Mouse (Mus musculus) limb, embryonic 11.5 days (tissue): ENCODE measurements at regions not wholly inside any gene's neighbourhood (a gene's known extent, or its start where the extent isn't known, plus 50 kb on each side); places are given as distances from the start of the nearest gene placed in this dataset.

Experiments used
- ATAC-seq: fragments of 200-750 bp; cut with Nextera tagmentation; 2 replicates; pipeline ENCODE4 v1.8.0; 2017; ENCODE audit warnings: low read depth; ENCODE audit not compliant: insufficient number of reproducible peaks, low FRiP score, low TSS enrichment
- DNase-seq: peaks from one replicate; pipeline ENCODE4 v3.0.0-alpha.2; 2015; ENCODE audit warnings: low spot score
- H3K27ac ChIP-seq: fragments of 300-500 bp; sonication (generic); replicated peaks from 2 replicates; pipeline ENCODE4 v1.5.1; 2014; ENCODE audit warnings: low read depth, mild to moderate bottlenecking, low read length
- H3K27me3 ChIP-seq: fragments of 300-500 bp; sonication (generic); 2 replicates; pipeline ENCODE4 v1.6.1; 2014; ENCODE audit warnings: mild to moderate bottlenecking, low read length, mixed read lengths; ENCODE audit not compliant: control insufficient read depth, insufficient read depth
- H3K36me3 ChIP-seq: fragments of 300-500 bp; sonication (generic); 2 replicates; pipeline ENCODE4 v1.6.1; 2014; ENCODE audit warnings: mild to moderate bottlenecking, low read length, moderate library complexity, mixed read lengths; ENCODE audit not compliant: control insufficient read depth, insufficient read depth
- H3K4me1 ChIP-seq: fragments of 300-500 bp; sonication (generic); 2 replicates; pipeline ENCODE4 v1.6.1; 2014; ENCODE audit warnings: low read length, mixed read lengths; ENCODE audit not compliant: control insufficient read depth, insufficient read depth
- H3K4me2 ChIP-seq: fragments of 300-500 bp; sonication (generic); 2 replicates; pipeline ENCODE4 v1.6.1; 2014; ENCODE audit warnings: low read depth, mild to moderate bottlenecking, moderate library complexity; ENCODE audit not compliant: severe bottlenecking
- H3K4me3 ChIP-seq: fragments of 300-500 bp; sonication (generic); 2 replicates; pipeline ENCODE4 v1.5.1; 2014; ENCODE audit warnings: low read depth, low read length
- H3K9ac ChIP-seq: fragments of 300-500 bp; sonication (generic); 2 replicates; pipeline ENCODE4 v1.6.1; 2014; ENCODE audit warnings: mild to moderate bottlenecking, low read length
- H3K9me3 ChIP-seq: fragments of 300-500 bp; sonication (generic); 2 replicates; pipeline ENCODE4 v1.6.1; 2016; ENCODE audit warnings: low read length; ENCODE audit not compliant: control insufficient read depth
- WGBS: fragments of 180-500 bp; shearing (Covaris S2); extraction: QIAGEN DNeasy Blood & Tissue Kit; methylation state at CpG from one replicate; pipeline ENCODE4 v1.1.7; 2014; 5-methylcytosine and 5-hydroxymethylcytosine counted together

GRCm38 (mm10) chr1:71472691-71473090 is 58.0 kb upstream of the Abca12 start:
- no peaks in the 10 kb centered on the region for H3K9me3 ChIP-seq
- no peak overlapping the region for H3K4me2 ChIP-seq
- H3K4me3 ChIP-seq = no peak overlapping the region
- no peaks in the 10 kb centered on the region for H3K36me3 ChIP-seq
- ATAC-seq = no peak
- DNase-seq = no peak
- H3K4me1 ChIP-seq = no peaks in the 10 kb centered on the region
- no peak overlapping the region for H3K27ac ChIP-seq
- H3K27me3 ChIP-seq = no peaks in the 10 kb centered on the region
- no peak overlapping the region for H3K9ac ChIP-seq

GRCm38 (mm10) chr1:71483149-71483548 is 68.4 kb upstream of the Abca12 start:
- no peak overlapping the region for H3K4me2 ChIP-seq
- H3K9ac ChIP-seq = no peak overlapping the region
- no peak overlapping the region for H3K4me3 ChIP-seq
- no peaks in the 10 kb centered on the region for H3K36me3 ChIP-seq
- no peaks in the 10 kb centered on the region for H3K4me1 ChIP-seq
- ATAC-seq (no peak), DNase-seq (no peak)
- WGBS = 95% methylated on average over 4 of the region's 4 CpGs
- H3K27ac ChIP-seq = no peak overlapping the region
- H3K27me3 ChIP-seq = no peaks in the 10 kb centered on the region
- H3K9me3 ChIP-seq = no peaks in the 10 kb centered on the region

- no peaks in the 10 kb centered on the region for H3K27me3 ChIP-seq
- no peak overlapping the region for H3K9ac ChIP-seq
- no peaks in the 10 kb centered on the region for H3K9me3 ChIP-seq
- no peak overlapping the region for H3K4me2 ChIP-seq
- H3K4me3 ChIP-seq = no peak overlapping the region
- H3K36me3 ChIP-seq = no peaks in the 10 kb centered on the region
- ATAC-seq = no peak
- 85% methylated on average over 4 of the region's 4 CpGs for WGBS
- no peaks in the 10 kb centered on the region for H3K4me1 ChIP-seq
- no peak overlapping the region for H3K27ac ChIP-seq
- DNase-seq = no peak
Measured at GRCm38 (mm10) chr1:71494576-71494975, 62.4 kb upstream of the Atic start.

- H3K4me3 ChIP-seq = no peak overlapping the region
- no peak overlapping the region for H3K27ac ChIP-seq
- DNase-seq (peak; percentile 36), ATAC-seq (no peak)
- no peak overlapping the region for H3K9ac ChIP-seq
- H3K36me3 ChIP-seq = no peaks in the 10 kb centered on the region
- H3K4me1 ChIP-seq = no peaks in the 10 kb centered on the region
- 7% methylated on average over 5 of the region's 5 CpGs for WGBS
- H3K4me2 ChIP-seq = no peak overlapping the region
- H3K27me3 ChIP-seq = no peaks in the 10 kb centered on the region
- no peaks in the 10 kb centered on the region for H3K9me3 ChIP-seq
Measured at GRCm38 (mm10) chr1:71505898-71506297, 51.1 kb upstream of the Atic start.

GRCm38 (mm10) chr1:71506534-71506933 is 50.4 kb upstream of the Atic start:
- Histone ChIP-seq H3K36me3 (no peaks in the 10 kb centered on the region), H3K9me3 (no peaks in the 10 kb centered on the region), H3K9ac (no peak overlapping the region), H3K4me1 (no peaks in the 10 kb centered on the region), H3K27ac (no peak overlapping the region), H3K4me2 (no peak overlapping the region), H3K27me3 (no peaks in the 10 kb centered on the region), H3K4me3 (no peak overlapping the region)
- WGBS = 49% methylated on average over 3 of the region's 3 CpGs
- ATAC-seq (no peak), DNase-seq (no peak)
